Mouse (Mus musculus): ENCODE results near the gene Kcne1.

Kcne1 gene

DNA sequence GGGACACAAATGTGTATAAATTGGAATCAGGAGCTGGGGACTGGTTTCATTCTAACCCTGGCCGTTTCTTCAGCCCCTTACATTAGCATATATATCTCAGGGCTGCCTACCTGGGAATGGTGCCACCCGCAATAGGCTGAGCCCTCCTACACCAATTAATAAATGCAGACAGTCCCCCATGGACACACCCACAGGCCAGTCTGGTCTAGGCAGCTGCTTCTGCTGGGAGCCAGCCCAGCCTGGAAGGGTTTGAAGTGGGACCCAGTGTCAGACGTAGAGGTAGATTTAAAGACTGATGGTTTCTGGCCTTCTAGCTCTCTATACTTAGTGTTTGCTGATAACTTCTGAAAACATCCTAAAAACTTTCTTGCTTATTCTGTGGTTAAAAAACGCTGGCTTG is 50.1 kb downstream of the Kcne1 start:
- no peak for DNase-seq (ENCODE audit: low read depth, low spot score)

DNA sequence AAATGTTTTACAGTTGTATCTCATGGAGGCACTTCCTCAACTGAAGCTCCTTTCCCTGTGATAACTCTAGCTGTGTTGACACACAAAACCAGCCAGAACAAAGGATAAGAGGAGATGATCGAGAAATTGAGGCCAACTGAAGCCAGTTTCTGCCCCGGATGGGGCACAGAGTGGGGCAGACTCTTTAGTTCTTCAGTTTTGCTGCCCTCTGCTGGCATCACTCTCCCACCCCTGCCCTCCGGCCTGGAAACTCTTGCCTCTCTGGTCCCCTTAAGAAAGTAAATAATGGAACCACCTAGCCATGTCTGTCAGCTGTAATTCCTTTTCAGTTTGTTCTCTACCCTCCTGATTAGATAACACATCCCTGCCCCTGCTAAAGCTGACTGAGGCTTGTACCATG is 51.3 kb downstream of the Kcne1 start:
- DNase-seq (ENCODE audit: low read depth, low spot score) = no peak

DNA sequence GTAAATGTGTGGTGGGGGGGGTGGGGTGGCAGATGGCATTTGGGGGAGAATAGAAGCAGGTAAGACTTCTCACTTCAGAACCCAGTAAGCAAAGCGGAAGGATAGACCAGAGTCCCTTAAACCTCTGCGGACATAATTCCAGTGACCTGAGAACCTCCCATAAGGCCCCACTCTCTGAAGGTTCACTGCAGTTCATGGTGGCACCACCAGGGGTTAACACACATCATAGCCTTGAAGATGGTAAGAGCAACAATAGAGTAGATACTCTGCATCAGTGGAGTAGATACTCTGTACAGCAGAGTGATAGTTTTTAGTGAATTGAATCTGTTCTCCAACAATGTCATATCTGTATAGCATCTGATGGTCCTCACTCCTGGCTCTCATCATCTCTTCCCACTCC is 53.7 kb downstream of the Kcne1 start:
- no peak for DNase-seq (ENCODE audit: low read depth, low spot score)

DNA sequence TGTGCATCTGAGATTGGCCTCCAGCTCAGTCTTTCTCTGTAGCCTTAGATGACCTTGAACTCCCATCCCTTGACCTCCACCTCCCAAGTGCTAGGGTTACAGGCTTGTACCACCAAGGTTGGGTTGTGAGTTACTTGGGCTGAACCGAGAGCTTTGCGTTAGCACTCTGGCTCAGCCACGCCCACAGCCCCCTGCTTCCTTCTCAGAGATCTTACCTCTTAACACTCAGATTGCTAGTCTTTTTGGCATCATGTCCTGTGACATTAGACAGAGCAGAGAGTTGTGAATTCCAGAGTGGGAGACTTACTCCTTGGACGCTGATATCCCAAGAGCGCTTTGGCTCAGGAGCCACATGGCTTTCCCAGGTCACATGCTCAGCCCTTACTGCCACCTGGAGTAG is 56.8 kb downstream of the Kcne1 start:
- no peak for DNase-seq (ENCODE audit: low read depth, low spot score)

DNA sequence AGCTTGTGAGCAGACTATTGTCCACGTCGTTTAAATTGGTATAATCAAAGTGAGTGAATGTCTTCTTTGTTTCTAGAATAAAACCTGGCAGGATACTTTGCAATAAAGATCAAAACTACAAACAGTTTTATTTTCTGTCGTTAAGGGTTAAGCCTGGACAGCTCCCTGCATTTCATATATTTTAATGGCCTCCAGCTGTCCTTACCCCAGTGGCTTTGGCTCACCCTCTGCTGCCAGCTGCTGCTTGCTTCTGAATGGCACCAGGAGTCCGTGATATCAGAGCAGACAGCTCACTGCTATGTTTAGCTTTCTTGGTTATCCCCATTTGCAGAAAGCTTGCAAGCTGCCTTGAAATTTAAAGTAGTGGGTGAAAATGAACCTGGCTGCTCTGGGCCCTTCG is 57.3 kb downstream of the Kcne1 start:
- no peak for DNase-seq (ENCODE audit: low read depth, low spot score)

DNA sequence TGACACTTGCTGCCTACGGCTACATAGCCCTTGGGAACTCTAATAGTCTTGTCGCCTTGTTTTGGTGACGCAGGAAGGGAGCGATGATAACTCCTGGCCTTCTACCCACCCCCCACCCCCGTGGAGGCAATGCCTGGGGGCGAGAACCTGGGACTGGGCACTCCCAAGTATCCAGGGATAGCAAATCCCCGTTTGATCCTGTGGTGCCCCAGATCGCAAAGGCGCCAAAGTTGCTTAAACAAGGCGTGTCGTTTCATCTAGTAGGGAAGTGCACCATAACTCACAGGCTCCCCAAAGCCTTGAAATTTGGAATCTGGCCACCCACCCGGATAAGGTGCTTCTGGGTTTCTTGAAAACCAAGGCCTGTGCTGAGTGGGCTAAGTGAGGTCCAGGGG is 57.9 kb downstream of the Kcne1 start:
- DNase-seq (ENCODE audit: low read depth, low spot score) = no peak

DNA sequence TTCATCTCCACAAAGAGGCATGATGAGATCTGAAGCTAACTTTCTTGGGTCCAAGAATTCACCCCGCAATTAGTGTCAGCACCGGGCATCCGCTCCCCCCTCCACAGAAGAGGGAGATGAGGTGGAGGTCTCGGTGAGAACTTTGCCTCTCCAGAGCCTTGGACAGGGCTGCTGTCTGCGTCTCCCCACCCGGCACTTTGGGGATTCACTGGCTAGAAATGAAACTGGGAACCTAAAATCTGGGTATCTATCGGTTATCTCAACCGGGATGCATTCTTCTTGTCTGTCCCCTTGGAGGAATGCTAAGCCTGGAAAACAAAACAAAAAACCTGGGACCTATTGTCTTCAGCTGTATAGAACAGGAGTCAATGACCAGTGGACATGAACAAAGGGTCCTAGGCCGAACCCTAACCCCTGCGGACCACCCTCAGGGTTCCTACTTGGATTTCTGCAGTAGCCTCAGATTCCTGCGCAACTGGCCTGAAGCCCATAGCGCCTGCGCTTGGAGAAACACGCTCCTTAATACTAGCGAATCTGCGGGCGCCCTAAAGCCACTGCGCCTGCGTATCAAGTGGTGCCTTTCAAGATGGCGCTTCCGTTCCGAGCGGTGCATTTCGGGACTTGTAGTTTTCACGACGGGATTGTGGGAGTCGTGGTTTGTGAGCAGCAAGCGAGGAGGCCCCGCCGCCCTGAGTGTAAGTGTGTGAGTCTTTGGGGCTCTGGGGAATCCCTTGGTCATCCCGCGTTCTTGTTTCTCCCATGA is 58.4 kb downstream of the Kcne1 start, which contains the start of gene Smim11:
Gene Smim11 (plus strand): TSS at position 638 of the 763 bp plus-strand sequence.
- peak; percentile 90 for DNase-seq (ENCODE audit: low read depth, low spot score)

Data from WW6 (cell line).